Comparison of ENCODE assay signal across 8 mouse cellular contexts in genomic region chr2:38739410-38739809, GRCm38 (mm10). TPM values are rescaled to one million over a fixed set of nuclear protein-coding genes. Genes with fewer than 3 reads are reported as not detected.
A peak's percentile ranks its signal among the peaks of the same experiment; 100 is the strongest.
DNase-seq lines count a peak whose midpoint lies in the region; ATAC-seq lines count a peak whose summit lies in the region.

No protein-coding gene starts in this region.

- ATAC-seq in neutrophil, adult 5-6 weeks (ENCODE audit: extremely low read depth, insufficient number of reproducible peaks, low FRiP score, poor library complexity, severe bottlenecking), result 0 out of 2 replicates have a peak, but pooled peaks have one; percentile 33

- 19% methylated on average over 7 of the region's 7 CpGs for WGBS in large intestine, adult 2 months

- intact Hi-C loops in heart, postnatal 10 days (cut with DNase I), result loop anchor here (1.0 to 10.0 kb wide), 3 partner anchors 78 to 815 kb away; no protein-coding TSS in a partner anchor

- DNase-seq in CD8-positive naive resting alpha-beta T cell, adult 2 months (ENCODE audit: low read depth in 2 of 2, low spot score in 2 of 2), result peak; percentile 15 to 45
- DNase-seq in adrenal gland, adult 8-10 months, result peak; percentile 64
- DNase-seq in embryo, embryonic 11 days, result peak; percentile 91
- peak; percentile 78 to 87 for DNase-seq in heart, postnatal 10 days
- DNase-seq in large intestine, adult 2 months (ENCODE audit: low read depth, low spot score), result peak; percentile 19
- peak; percentile 24 to 58 for DNase-seq in lung, adult 18-20 months
- peak; percentile 71 for DNase-seq in thymus, postnatal 0 days (ENCODE audit: low spot score)

RNA-seq across cellular contexts. Expression of gene Nr5a1, which starts 25.1 kb away (rescaled TPM):
- total RNA-seq in adrenal gland, adult 8-10 months (2022), result 100 to 1,000 TPM; 272 to 809 (median 569) TPM
- under 1 TPM; 0.12 to 0.15 TPM for total RNA-seq in heart, postnatal 10 days (2021)
- 0.05 TPM in 1 of 2 replicates, not detected in the other for polyA plus RNA-seq in large intestine, adult 2 months (2012; rRNA removed)
- total RNA-seq in neutrophil, adult 5-6 weeks (2017), result not detected in 2 replicates
- 0.04 TPM in 1 of 2 replicates, not detected in the other for polyA plus RNA-seq in thymus, postnatal 0 days (2015; fragmentation: Nextera tagmentation; extraction: Ambion mirVana)

Comparison
In these comparisons a context has a peak if more than half of its experiments do, and no peak if none do; other contexts are left out.
1. Peak in every context shown above with its lines: DNase-seq and ATAC-seq.
2. DNase-seq: peak in every context shown above with its lines; median percentile 91 in embryo, embryonic 11 days; 82 in heart, postnatal 10 days; 71 in thymus, postnatal 0 days; 64 in adrenal gland, adult 8-10 months; 41 in lung, adult 18-20 months; 30 in CD8-positive naive resting alpha-beta T cell, adult 2 months; 19 in large intestine, adult 2 months.
3. RNA of gene Nr5a1, which starts 25.1 kb away (total RNA-seq): 272 to 809 TPM in adrenal gland, adult 8-10 months; 0.12 to 0.15 TPM in heart, postnatal 10 days and not detected in neutrophil, adult 5-6 weeks; every median in the first group is over 100 times any median in the second.